Mouse (Mus musculus): ENCODE results near the gene Twf2. TPM values are rescaled to one million over a fixed set of nuclear protein-coding genes. Genes with fewer than 3 reads are reported as not detected.

Gene Twf2
- polyA plus RNA-seq, 2 experiments = 14.9 to 18.7 TPM

GRCm38 (mm10) chr9:106249550-106249949 lies 46.6 kb downstream of the Twf2 start:
- no peak for TF ChIP-seq CTCF (IDR thresholded peaks at IDR 0.05; ENCODE audit: low read depth)
- no peak for TF ChIP-seq EP300 (IDR thresholded peaks at IDR 0.05; ENCODE audit: low read depth)
- Histone ChIP-seq H3K4me3 (ENCODE audit: insufficient read depth in 1 of 2, low read depth in 2 of 2, low read length in 2 of 2) (no peak overlapping the region), H3K4me2 (ENCODE audit: low read depth) (no peak overlapping the region), H3K4me1 (replicated peaks; ENCODE audit: control insufficient read depth in 2 of 2, insufficient read depth in 2 of 2, low read length in 1 of 2) (peaks cover 8 to 19% of the 10 kb centered on the region in 2 experiments), H3K27ac (no peak overlapping the region), H3K36me3 (replicated peaks; ENCODE audit: control insufficient read depth, insufficient read depth, low read depth) (no peaks in the 10 kb centered on the region), H3K9me3 (ENCODE audit: control insufficient read depth, low read length) (no peaks in the 10 kb centered on the region), H3K27me3 (ENCODE audit: control insufficient read depth, insufficient read depth, low read length) (no peaks in the 10 kb centered on the region), H3K9ac (replicated peaks) (no peak overlapping the region)
- 66% methylated on average over 11 of the region's 11 CpGs for WGBS (ENCODE audit: insufficient replicate concordance)
- ATAC-seq (ENCODE audit: insufficient read depth) (no peak), DNase-seq (ENCODE audit: low read depth in 3 of 3, low spot score in 3 of 3) (no peak)

GRCm38 (mm10) chr9:106250245-106250644 lies 47.3 kb downstream of the Twf2 start:
- DNase-seq (ENCODE audit: low read depth in 3 of 3, low spot score in 3 of 3) (no peak), ATAC-seq (ENCODE audit: insufficient read depth) (no peak)
- Histone ChIP-seq H3K4me2 (ENCODE audit: low read depth) (no peak overlapping the region), H3K9me3 (ENCODE audit: control insufficient read depth, low read length) (no peaks in the 10 kb centered on the region), H3K9ac (replicated peaks) (no peak overlapping the region), H3K4me3 (ENCODE audit: insufficient read depth in 1 of 2, low read depth in 2 of 2, low read length in 2 of 2) (no peak overlapping the region), H3K27ac (no peak overlapping the region), H3K4me1 (replicated peaks; ENCODE audit: control insufficient read depth in 2 of 2, insufficient read depth in 2 of 2, low read length in 1 of 2) (peaks cover 8 to 19% of the 10 kb centered on the region in 2 experiments), H3K27me3 (ENCODE audit: control insufficient read depth, insufficient read depth, low read length) (no peaks in the 10 kb centered on the region), H3K36me3 (replicated peaks; ENCODE audit: control insufficient read depth, insufficient read depth, low read depth) (no peaks in the 10 kb centered on the region)
- TF ChIP-seq EP300 (IDR thresholded peaks at IDR 0.05; ENCODE audit: low read depth) (no peak), CTCF (IDR thresholded peaks at IDR 0.05; ENCODE audit: low read depth) (no peak)
- WGBS (ENCODE audit: insufficient replicate concordance) = 48% methylated on average over 4 of the region's 4 CpGs

GRCm38 (mm10) chr9:106251066-106251465 lies 48.2 kb downstream of the Twf2 start:
- no peak for ATAC-seq (ENCODE audit: insufficient read depth)
- DNase-seq (ENCODE audit: low read depth in 3 of 3, low spot score in 3 of 3) = no peak
- Histone ChIP-seq H3K27ac (no peak overlapping the region), H3K4me3 (ENCODE audit: insufficient read depth in 1 of 2, low read depth in 2 of 2, low read length in 2 of 2) (no peak overlapping the region), H3K36me3 (replicated peaks; ENCODE audit: control insufficient read depth, insufficient read depth, low read depth) (no peaks in the 10 kb centered on the region), H3K4me2 (ENCODE audit: low read depth) (no peak overlapping the region), H3K9ac (replicated peaks) (no peak overlapping the region), H3K27me3 (ENCODE audit: control insufficient read depth, insufficient read depth, low read length) (no peaks in the 10 kb centered on the region), H3K9me3 (ENCODE audit: control insufficient read depth, low read length) (no peaks in the 10 kb centered on the region), H3K4me1 (replicated peaks; ENCODE audit: control insufficient read depth in 2 of 2, insufficient read depth in 2 of 2, low read length in 1 of 2) (peaks cover 8 to 19% of the 10 kb centered on the region in 2 experiments)
- TF ChIP-seq CTCF (IDR thresholded peaks at IDR 0.05; ENCODE audit: low read depth) (no peak), EP300 (IDR thresholded peaks at IDR 0.05; ENCODE audit: low read depth) (no peak)
- WGBS (ENCODE audit: insufficient replicate concordance) = 60% methylated on average over 8 of the region's 8 CpGs

GRCm38 (mm10) chr9:106254001-106254400 lies 51.1 kb downstream of the Twf2 start:
- Histone ChIP-seq H3K9ac (replicated peaks) (no peak overlapping the region), H3K4me2 (ENCODE audit: low read depth) (no peak overlapping the region), H3K4me3 (ENCODE audit: insufficient read depth in 1 of 2, low read depth in 2 of 2, low read length in 2 of 2) (no peak overlapping the region), H3K4me1 (replicated peaks; ENCODE audit: control insufficient read depth in 2 of 2, insufficient read depth in 2 of 2, low read length in 1 of 2) (peaks cover 0 to 15% of the 10 kb centered on the region in 2 experiments; a peak in 2 of 4 replicates), H3K27me3 (ENCODE audit: control insufficient read depth, insufficient read depth, low read length) (no peaks in the 10 kb centered on the region), H3K36me3 (replicated peaks; ENCODE audit: control insufficient read depth, insufficient read depth, low read depth) (no peaks in the 10 kb centered on the region), H3K27ac (no peak overlapping the region), H3K9me3 (ENCODE audit: control insufficient read depth, low read length) (no peaks in the 10 kb centered on the region)
- no peak for TF ChIP-seq CTCF (IDR thresholded peaks at IDR 0.05; ENCODE audit: low read depth)
- TF ChIP-seq EP300 (IDR thresholded peaks at IDR 0.05; ENCODE audit: low read depth) = no peak
- DNase-seq (ENCODE audit: low read depth in 3 of 3, low spot score in 3 of 3) (no peak), ATAC-seq (ENCODE audit: insufficient read depth) (no peak)
- WGBS (ENCODE audit: insufficient replicate concordance) = 51% methylated on average over 2 of the region's 2 CpGs

GRCm38 (mm10) chr9:106258412-106258811 lies 55.5 kb downstream of the Twf2 start:
- H3K4me2 ChIP-seq (ENCODE audit: low read depth) = no peak overlapping the region
- no peak overlapping the region for H3K4me3 ChIP-seq (ENCODE audit: insufficient read depth in 1 of 2, low read depth in 2 of 2, low read length in 2 of 2)
- no peaks in the 10 kb centered on the region for H3K9me3 ChIP-seq (ENCODE audit: control insufficient read depth, low read length)
- DNase-seq (ENCODE audit: low read depth in 3 of 3, low spot score in 3 of 3) (no peak), ATAC-seq (ENCODE audit: insufficient read depth) (no peak)
- H3K36me3 ChIP-seq (replicated peaks; ENCODE audit: control insufficient read depth, insufficient read depth, low read depth) = no peaks in the 10 kb centered on the region
- peaks cover 0 to 19% of the 10 kb centered on the region in 2 experiments; a peak in 2 of 4 replicates for H3K4me1 ChIP-seq (replicated peaks; ENCODE audit: control insufficient read depth in 2 of 2, insufficient read depth in 2 of 2, low read length in 1 of 2)
- no peak overlapping the region for H3K9ac ChIP-seq (replicated peaks)
- WGBS (ENCODE audit: insufficient replicate concordance) = 12% methylated on average over 4 of the region's 4 CpGs
- TF ChIP-seq EP300 (IDR thresholded peaks at IDR 0.05; ENCODE audit: low read depth) (no peak), CTCF (IDR thresholded peaks at IDR 0.05; ENCODE audit: low read depth) (no peak)
- H3K27me3 ChIP-seq (ENCODE audit: control insufficient read depth, insufficient read depth, low read length) = no peaks in the 10 kb centered on the region
- H3K27ac ChIP-seq = no peak overlapping the region
